Mouse (Mus musculus) thymus, adult 2 months (tissue): ENCODE results near the gene Nsa2. TPM values are rescaled to one million over a fixed set of nuclear protein-coding genes. Genes with fewer than 3 reads are reported as not detected.

Experiments
- DNase-seq: peaks from one replicate; pipeline ENCODE4 v3.0.0; 2021
- H3K27ac ChIP-seq: fragments of 200-500 bp; 2 replicates; pipeline ENCODE4 v1.5.1; 2012; ENCODE audit warnings: low read length, control low read depth; ENCODE audit not compliant: control insufficient read depth, insufficient read depth
- H3K27me3 ChIP-seq: fragments of 200-500 bp; 2 replicates; pipeline ENCODE4 v1.6.1; 2012; ENCODE audit warnings: mild to moderate bottlenecking, low read length, moderate library complexity, mixed read lengths; ENCODE audit not compliant: control insufficient read depth, insufficient read depth
- H3K36me3 ChIP-seq: fragments of 200-500 bp; 2 replicates; pipeline ENCODE4 v1.6.1; 2012; ENCODE audit warnings: mild to moderate bottlenecking, low read length, moderate library complexity; ENCODE audit not compliant: control insufficient read depth, insufficient read depth
- H3K4me1 ChIP-seq: fragments of 200-500 bp; replicated peaks from 2 replicates; pipeline ENCODE4 v1.6.1; 2012; ENCODE audit warnings: low read length; ENCODE audit not compliant: control insufficient read depth, insufficient read depth
- H3K4me3 ChIP-seq: fragments of 200-500 bp; 2 replicates; pipeline ENCODE4 v1.5.1; 2012; ENCODE audit warnings: mild to moderate bottlenecking, low read length, control low read depth, moderate library complexity; ENCODE audit not compliant: control insufficient read depth, insufficient read depth
- CTCF ChIP-seq: fragments of 200-500 bp; IDR thresholded peaks from 2 replicates; pipeline ENCODE4 v1.5.1; 2012; ENCODE audit warnings: mild to moderate bottlenecking, control low read depth, low read length, moderate library complexity, borderline replicate concordance; ENCODE audit not compliant: control insufficient read depth, poor library complexity, insufficient read depth; ENCODE audit errors: extremely low read depth
- POLR2A ChIP-seq: fragments of 200-500 bp; IDR thresholded peaks from 2 replicates; pipeline ENCODE4 v1.6.1; 2012; ENCODE audit warnings: mild to moderate bottlenecking, low read length, control low read depth, moderate library complexity; ENCODE audit not compliant: control insufficient read depth, poor library complexity, insufficient read depth; ENCODE audit errors: extremely low read depth
- WGBS: fragments of 180-500 bp; shearing (Covaris S2); methylation state at CpG from one replicate; pipeline ENCODE4 v1.1.7; 2018; 5-methylcytosine and 5-hydroxymethylcytosine counted together
- polyA plus RNA-seq: library from polyadenylated mRNA; depleted of rRNA; stranded (reverse); fragments of >200 nt; gene quantifications from 2 replicates; pipeline ENCODE4 v1.2.3, GENCODE M21; 2012; rRNA removed

The Nsa2 gene
- polyA plus RNA-seq, 1 experiment: 37.3 TPM

GRCm38 (mm10) chr13:97087421-97087820 is 50.3 kb downstream of the Nsa2 start:
- H3K36me3 ChIP-seq: no peaks in the 10 kb centered on the region
- TF ChIP-seq POLR2A: no peak
- TF ChIP-seq CTCF: no peak

GRCm38 (mm10) chr13:97086316-97086715 is 51.4 kb downstream of the Nsa2 start:
- Histone ChIP-seq H3K36me3 (no peaks in the 10 kb centered on the region), H3K4me1 (no peaks in the 10 kb centered on the region), H3K4me3 (no peak overlapping the region), H3K27ac (no peak overlapping the region), H3K27me3 (no peaks in the 10 kb centered on the region)
- TF ChIP-seq CTCF (no peak), POLR2A (no peak)
- DNase-seq: no peak
- whole genome bisulfite sequencing: 90% methylated on average over 9 of the region's 9 CpGs

More at GRCm38 (mm10) chr13:97087421-97087820, 50.3 kb downstream of the Nsa2 start:
- Histone ChIP-seq H3K27me3 (no peaks in the 10 kb centered on the region), H3K27ac (no peak overlapping the region), H3K4me1 (no peaks in the 10 kb centered on the region), H3K4me3 (no peak overlapping the region)
- 95% methylated on average over 6 of the region's 6 CpGs for WGBS
- DNase-seq: no peak

- no peak for DNase-seq
- Histone ChIP-seq H3K4me3 (no peak overlapping the region), H3K27ac (no peak overlapping the region), H3K36me3 (no peaks in the 10 kb centered on the region), H3K27me3 (no peaks in the 10 kb centered on the region), H3K4me1 (no peaks in the 10 kb centered on the region)
- no peak for TF ChIP-seq CTCF
- no peak for TF ChIP-seq POLR2A
- WGBS: 90% methylated on average over 7 of the region's 7 CpGs
Observed at GRCm38 (mm10) chr13:97082432-97082831, 55.3 kb downstream of the Nsa2 start.

GRCm38 (mm10) chr13:97080615-97081014 is 57.1 kb downstream of the Nsa2 start:
- H3K4me3 ChIP-seq: no peak overlapping the region
- H3K36me3 ChIP-seq: no peaks in the 10 kb centered on the region
- 91% methylated on average over 3 of the region's 3 CpGs for WGBS
- no peaks in the 10 kb centered on the region for H3K4me1 ChIP-seq
- no peak overlapping the region for H3K27ac ChIP-seq
- TF ChIP-seq POLR2A: no peak
- TF ChIP-seq CTCF: no peak
- no peak for DNase-seq
- no peaks in the 10 kb centered on the region for H3K27me3 ChIP-seq

GRCm38 (mm10) chr13:97080201-97080600 is 57.5 kb downstream of the Nsa2 start:
- 94% methylated on average over 2 of the region's 2 CpGs for WGBS
- H3K4me3 ChIP-seq: no peak overlapping the region
- no peaks in the 10 kb centered on the region for H3K36me3 ChIP-seq
- H3K27me3 ChIP-seq: no peaks in the 10 kb centered on the region
- H3K4me1 ChIP-seq: no peaks in the 10 kb centered on the region
- H3K27ac ChIP-seq: no peak overlapping the region
- no peak for DNase-seq
- TF ChIP-seq POLR2A (no peak), CTCF (no peak)

Other genes starting within 250 kb of the Nsa2 start
- gene Gcnt4, start 213.2 kb downstream of the Nsa2 start, polyA plus RNA-seq: 0.55 and 0.74 TPM in 2 replicates
- 1.1 and 4.1 TPM in 2 replicates for gene 1700029F12Rik, start 103.6 kb downstream of the Nsa2 start, polyA plus RNA-seq
- 0.03 TPM in 1 of 2 replicates, not detected in the other for gene Fam169a, start 70.7 kb downstream of the Nsa2 start, polyA plus RNA-seq
- gene Gm6169, start 38.7 kb downstream of the Nsa2 start, polyA plus RNA-seq: 0.90 and 1.5 TPM in 2 replicates
- 28.3 and 31.1 TPM in 2 replicates for gene Gfm2, start within 50 bp of the Nsa2 start, polyA plus RNA-seq
- gene Hexb, start 60.4 kb upstream of the Nsa2 start, polyA plus RNA-seq: 138 and 180 TPM in 2 replicates
- gene Enc1, start 103.2 kb upstream of the Nsa2 start, polyA plus RNA-seq: 7.6 and 10.0 TPM in 2 replicates